Mouse (Mus musculus) testis, adult 2 months (tissue): ENCODE measurements around the gene C1ql4. TPM values are rescaled to one million over a fixed set of nuclear protein-coding genes. Genes with fewer than 3 reads are reported as not detected.
A peak's percentile ranks its signal among the peaks of the same experiment; 100 is the strongest.
"Not testable (repeated sequence)": the region's sequence is repeated elsewhere in the genome, so short reads cannot be mapped to it uniquely, and the experiment has no call there.

Experiments used
- H3K27ac ChIP-seq: fragments of 200-500 bp; 2 replicates; pipeline ENCODE4 v1.5.1; 2012; ENCODE audit warnings: low read depth, low read length; ENCODE audit not compliant: control insufficient read depth, insufficient read depth
- H3K27me3 ChIP-seq: fragments of 200-500 bp; 2 replicates; pipeline ENCODE4 v1.6.1; 2012; ENCODE audit warnings: mild to moderate bottlenecking, low read length, moderate library complexity; ENCODE audit not compliant: control insufficient read depth, insufficient read depth
- H3K36me3 ChIP-seq: fragments of 200-500 bp; 2 replicates; pipeline ENCODE4 v1.6.1; 2012; ENCODE audit warnings: mild to moderate bottlenecking, low read length; ENCODE audit not compliant: control insufficient read depth, insufficient read depth
- H3K4me1 ChIP-seq: fragments of 200-500 bp; 2 replicates; pipeline ENCODE4 v1.6.1; 2012; ENCODE audit warnings: low read length; ENCODE audit not compliant: control insufficient read depth, insufficient read depth
- H3K4me3 ChIP-seq: fragments of 200-500 bp; 2 replicates; pipeline ENCODE4 v1.5.1; 2012; ENCODE audit warnings: low read depth, mild to moderate bottlenecking, low read length, moderate library complexity, mixed read lengths; ENCODE audit not compliant: control insufficient read depth
- CTCF ChIP-seq: fragments of 200-500 bp; IDR thresholded peaks from 2 replicates; pipeline ENCODE4 v1.5.1; 2012; ENCODE audit warnings: low read depth, mild to moderate bottlenecking, inconsistent platforms, low read length, moderate library complexity; ENCODE audit not compliant: control insufficient read depth, insufficient read depth, insufficient replicate concordance
- POLR2A ChIP-seq: fragments of 200-500 bp; IDR thresholded peaks from 2 replicates; pipeline ENCODE4 v1.6.1; 2012; ENCODE audit warnings: low read depth, mild to moderate bottlenecking, inconsistent platforms, low read length, moderate library complexity; ENCODE audit not compliant: control insufficient read depth
- polyA plus RNA-seq: library from polyadenylated mRNA; depleted of rRNA; stranded (reverse); fragments of >200 nt; gene quantifications from 2 replicates; pipeline ENCODE4 v1.2.3, GENCODE M21; 2012

C1ql4 gene
- polyA plus RNA-seq, 1 experiment, result 0.72 TPM

- H3K36me3 ChIP-seq, result no peaks in the 10 kb centered on the region
- H3K4me3 ChIP-seq, result no peak overlapping the region
- H3K27ac ChIP-seq, result no peak overlapping the region
- H3K27me3 ChIP-seq, result no peaks in the 10 kb centered on the region
- TF ChIP-seq CTCF, result no peak
- no peak for TF ChIP-seq POLR2A
- peaks cover 12% of the 10 kb centered on the region for H3K4me1 ChIP-seq
Measured at GRCm38 (mm10) chr15:99082840-99083239, 4.8 kb downstream of the C1ql4 start.

GRCm38 (mm10) chr15:99082322-99082721, 5.3 kb downstream of the C1ql4 start:
- Histone ChIP-seq H3K36me3 (no peaks in the 10 kb centered on the region), H3K27me3 (no peaks in the 10 kb centered on the region), H3K4me1 (peaks cover 8% of the 10 kb centered on the region), H3K27ac (no peak overlapping the region), H3K4me3 (no peak overlapping the region)
- no peak for TF ChIP-seq CTCF

GRCm38 (mm10) chr15:99079804-99080203, 7.8 kb downstream of the C1ql4 start:
- H3K36me3 ChIP-seq, result no peaks in the 10 kb centered on the region

GRCm38 (mm10) chr15:99078181-99078910, 9.3 kb downstream of the C1ql4 start:
- no peak overlapping the region for H3K4me3 ChIP-seq
- TF ChIP-seq POLR2A (no peak), CTCF (no peak)
- H3K4me1 ChIP-seq, result peaks cover 7% of the 10 kb centered on the region
- no peak overlapping the region for H3K27ac ChIP-seq
- no peaks in the 10 kb centered on the region for H3K27me3 ChIP-seq
- H3K36me3 ChIP-seq, result no peaks in the 10 kb centered on the region

More at GRCm38 (mm10) chr15:99079804-99080203, 7.8 kb downstream of the C1ql4 start:
- Histone ChIP-seq H3K27ac (no peak overlapping the region), H3K4me1 (peaks cover 9% of the 10 kb centered on the region), H3K4me3 (no peak overlapping the region), H3K27me3 (no peaks in the 10 kb centered on the region)
- TF ChIP-seq POLR2A, result no peak

GRCm38 (mm10) chr15:99076011-99076410, 11.6 kb downstream of the C1ql4 start:
- H3K36me3 ChIP-seq, H3K27me3 ChIP-seq, H3K4me3 ChIP-seq, H3K4me1 ChIP-seq, H3K27ac ChIP-seq: not testable (repeated sequence)

DNA sequence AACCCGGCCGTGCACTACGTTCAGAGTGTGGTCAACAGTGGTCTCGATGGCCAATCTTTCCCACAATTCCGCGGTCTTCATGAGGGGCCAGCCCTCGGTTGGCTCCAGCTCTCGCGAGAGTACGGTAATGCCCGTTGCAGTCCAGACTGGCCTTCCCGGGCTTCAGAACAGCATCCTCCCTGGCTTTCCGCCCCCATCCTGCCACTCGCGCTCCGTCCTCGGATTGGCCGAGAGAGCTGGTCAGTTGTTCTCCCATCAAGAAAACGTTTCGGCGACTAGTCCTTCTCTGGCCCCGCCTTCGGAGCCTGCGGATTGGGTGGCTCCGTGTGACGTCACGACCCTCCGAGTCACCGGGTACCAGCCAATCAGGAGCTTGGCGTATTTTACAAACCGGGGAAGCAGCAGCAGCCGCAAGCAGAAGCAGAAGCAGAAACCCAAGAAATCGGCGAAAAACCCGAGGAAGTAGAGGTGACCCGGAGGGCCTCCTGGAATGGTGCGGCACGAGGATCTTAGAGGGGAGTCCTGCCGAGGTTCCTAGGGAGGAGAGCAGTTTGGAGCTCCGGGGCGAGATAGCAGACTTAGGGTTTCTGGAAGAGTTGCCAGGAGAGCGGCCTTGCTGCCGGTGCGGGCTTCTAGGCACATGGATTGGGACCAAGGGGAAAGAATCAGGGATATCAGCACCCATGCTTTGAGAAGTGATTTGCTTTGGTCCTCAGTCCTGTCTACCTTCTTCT, 12.8 kb downstream of the C1ql4 start:
- Histone ChIP-seq H3K4me3 (peak overlapping the region; percentile 89), H3K36me3 (no peaks in the 10 kb centered on the region), H3K4me1 (peaks cover 7% of the 10 kb centered on the region), H3K27ac (peak overlapping the region; percentile 97), H3K27me3 (no peaks in the 10 kb centered on the region)
- no peak for TF ChIP-seq CTCF
- TF ChIP-seq POLR2A, result peak; percentile 86

DNA sequence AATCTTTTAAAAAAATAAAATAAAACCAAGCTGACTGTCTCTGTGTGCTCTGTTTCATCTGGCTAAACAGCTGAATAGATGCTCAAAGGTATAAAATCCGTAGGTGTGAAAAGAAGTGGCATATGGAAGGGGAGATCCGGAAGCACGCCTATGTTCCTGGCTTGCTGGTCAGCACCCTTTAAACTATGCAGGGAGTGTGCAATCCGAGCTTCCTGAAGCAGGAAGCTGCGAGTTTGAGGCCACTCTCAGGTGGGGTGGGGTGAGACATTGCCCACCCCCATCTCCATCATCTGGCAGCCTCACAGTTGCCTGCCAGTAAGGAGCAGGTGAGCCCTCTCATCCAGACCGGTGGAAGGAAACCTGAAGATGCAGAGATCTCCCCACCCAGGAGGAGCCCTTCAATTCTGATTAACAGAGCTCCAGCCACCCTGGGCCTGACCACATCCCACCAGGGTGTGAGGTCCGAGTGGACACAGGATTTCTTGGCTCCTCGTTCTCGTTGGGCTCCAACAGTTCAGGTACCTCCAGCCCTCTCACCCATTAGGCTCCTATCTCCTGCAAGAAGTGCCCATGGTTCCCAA, 13.5 kb downstream of the C1ql4 start, which contains the start of gene Troap:
TSS of gene Troap (plus strand) at position 557 of the 581 bp plus-strand sequence.
- H3K4me1 ChIP-seq, result peaks cover 7% of the 10 kb centered on the region
- peak within 1 kb of the TSS; percentile 97 for H3K27ac ChIP-seq
- H3K36me3 ChIP-seq, result no peaks in the 10 kb centered on the region
- H3K4me3 ChIP-seq, result peak within 1 kb of the TSS; percentile 89
- H3K27me3 ChIP-seq, result no peaks in the 10 kb centered on the region
- TF ChIP-seq POLR2A (no peak), CTCF (no peak)

- H3K36me3 ChIP-seq, result no peaks in the 10 kb centered on the region
- H3K27me3 ChIP-seq, result no peaks in the 10 kb centered on the region
- TF ChIP-seq CTCF (no peak), POLR2A (no peak)
- H3K4me1 ChIP-seq, result peaks cover 7% of the 10 kb centered on the region
- no peak overlapping the region for H3K4me3 ChIP-seq
- no peak overlapping the region for H3K27ac ChIP-seq
Measured at GRCm38 (mm10) chr15:99071988-99072387, 15.6 kb downstream of the C1ql4 start.
